Mouse (Mus musculus) frontal cortex, adult 2 months (tissue): ENCODE data around the gene Ifna14. TPM values are rescaled to one million over a fixed set of nuclear protein-coding genes. Genes with fewer than 3 reads are reported as not detected.
"Not testable (repeated sequence)": the region's sequence is repeated elsewhere in the genome, so short reads cannot be mapped to it uniquely, and the experiment has no call there.

ENCODE experiments used
- DNase-seq, 2 experiments: peaks; one replicate each; pipeline ENCODE4 v3.0.0; 2022; ENCODE audit warnings: low spot score in 1 of 2; ENCODE audit errors: extremely low spot score in 1 of 2
- polyA plus RNA-seq: library from polyadenylated mRNA; depleted of rRNA; stranded (reverse); fragments of >200 nt; gene quantifications from 2 replicates; pipeline ENCODE4 v1.2.3, GENCODE M21; 2012; rRNA removed

Ifna14 gene
- polyA plus RNA-seq, result not detected in 2 replicates

- DNase-seq, result no peak
Observed at GRCm38 (mm10) chr4:88571698-88572097, at the start of gene Ifna14. TSS of gene Ifna14 (minus strand) at chr4:88571798.

GRCm38 (mm10) chr4:88603276-88603675 lies 31.7 kb upstream of the Ifna14 start, which contains the start of gene Ifna12:
TSS of gene Ifna12 (minus strand) at chr4:88603376.
- no peak for DNase-seq

- DNase-seq, result no peak
Observed at GRCm38 (mm10) chr4:88592285-88592684, 20.7 kb upstream of the Ifna14 start, which contains the start of gene Ifna9. TSS of gene Ifna9 (minus strand) at chr4:88592385.

GRCm38 (mm10) chr4:88561791-88562190 lies 9.8 kb downstream of the Ifna14 start:
- no peak for DNase-seq

- not testable (repeated sequence) for DNase-seq
Observed at GRCm38 (mm10) chr4:88558145-88558544, 13.5 kb downstream of the Ifna14 start, which contains the start of gene Ifna15. TSS of gene Ifna15 (minus strand) at chr4:88558245.

- DNase-seq, result peak; percentile 28 to 74
Observed at GRCm38 (mm10) chr4:88550161-88550945, 21.2 kb downstream of the Ifna14 start.

- DNase-seq, result no peak
Observed at GRCm38 (mm10) chr4:88547986-88548385, 23.6 kb downstream of the Ifna14 start.

- peak; percentile 20 to 89 for DNase-seq
Observed at GRCm38 (mm10) chr4:88543649-88544234, 27.9 kb downstream of the Ifna14 start.

GRCm38 (mm10) chr4:88537328-88537727 lies 34.3 kb downstream of the Ifna14 start:
- DNase-seq, result no peak

- DNase-seq, result no peak
Observed at GRCm38 (mm10) chr4:88536640-88537039, 35.0 kb downstream of the Ifna14 start.

GRCm38 (mm10) chr4:88535742-88536141 lies 35.9 kb downstream of the Ifna14 start:
- DNase-seq, result no peak

GRCm38 (mm10) chr4:88534903-88535302 lies 36.7 kb downstream of the Ifna14 start:
- DNase-seq, result no peak

GRCm38 (mm10) chr4:88533499-88533898 lies 38.1 kb downstream of the Ifna14 start:
- no peak for DNase-seq

GRCm38 (mm10) chr4:88530892-88531291 lies 40.7 kb downstream of the Ifna14 start:
- DNase-seq, result no peak

GRCm38 (mm10) chr4:88530271-88530670 lies 41.3 kb downstream of the Ifna14 start:
- no peak for DNase-seq

GRCm38 (mm10) chr4:88526379-88527049 lies 45.1 kb downstream of the Ifna14 start:
- DNase-seq, result no peak

- DNase-seq, result no peak
Observed at GRCm38 (mm10) chr4:88525393-88525792, 46.2 kb downstream of the Ifna14 start.

- DNase-seq, result no peak
Observed at GRCm38 (mm10) chr4:88523241-88523640, 48.4 kb downstream of the Ifna14 start.

GRCm38 (mm10) chr4:88522674-88523073 lies 48.9 kb downstream of the Ifna14 start, which contains the start of gene Ifnb1:
TSS of gene Ifnb1 (minus strand) at chr4:88522774.
- no peak for DNase-seq
